Mouse (Mus musculus): ENCODE results near the gene Hpd. TPM values are rescaled to one million over a fixed set of nuclear protein-coding genes. Genes with fewer than 3 reads are reported as not detected.

Gene Hpd
- total and polyA plus RNA-seq, 3 experiments: 0.61 TPM; not detected in 2

GRCm38 (mm10) chr5:123137044-123137909 lies 45.2 kb downstream of the Hpd start:
- WGBS: 2% methylated on average over 20 of the region's 20 CpGs
- peaks cover 20% of the 10 kb centered on the region for H3K4me1 ChIP-seq (ENCODE audit: control insufficient read depth, insufficient read depth, low read length)
- H3K27me3 ChIP-seq (ENCODE audit: control insufficient read depth, insufficient read depth, low read length): no peaks in the 10 kb centered on the region

GRCm38 (mm10) chr5:123136361-123137043 lies 46.0 kb downstream of the Hpd start:
- Histone ChIP-seq H3K9ac (ENCODE audit: low read depth, low read length) (peak overlapping the region; percentile 76), H3K79me2 (replicated peaks; ENCODE audit: control insufficient read depth, insufficient read depth, low read length) (no peaks in the 10 kb centered on the region), H3K4me1 (ENCODE audit: control insufficient read depth, insufficient read depth, low read length) (peaks cover 20% of the 10 kb centered on the region), H3K27ac (peak overlapping the region; percentile 100), H3K27me3 (ENCODE audit: control insufficient read depth, insufficient read depth, low read length) (no peaks in the 10 kb centered on the region), H3K36me3 (ENCODE audit: control insufficient read depth, insufficient read depth, low read length) (peaks cover 15% of the 10 kb centered on the region), H3K4me3 (peak overlapping the region; percentile 61)
- intact Hi-C loops (cut with DNase I): no loop called here
- peak; percentile 94 to 97 for DNase-seq
- WGBS: 0% methylated on average over 13 of the region's 13 CpGs
- TF ChIP-seq CTCF (IDR thresholded peaks at IDR 0.05) (no peak), EP300 (IDR thresholded peaks at IDR 0.05; ENCODE audit: insufficient read depth, low read depth, low read length) (peak; percentile 68; the same call in 1 of the 2 replicates), POLR2A (IDR thresholded peaks at IDR 0.05; ENCODE audit: insufficient read depth, low read depth, low read length) (peak; percentile 90)

More at GRCm38 (mm10) chr5:123137044-123137909, 45.2 kb downstream of the Hpd start:
- H3K79me2 ChIP-seq (replicated peaks; ENCODE audit: control insufficient read depth, insufficient read depth, low read length): no peaks in the 10 kb centered on the region
- H3K4me3 ChIP-seq: peak overlapping the region; percentile 61
- peak overlapping the region; percentile 100 for H3K27ac ChIP-seq
- DNase-seq: peak; percentile 90 to 92
- peaks cover 15% of the 10 kb centered on the region for H3K36me3 ChIP-seq (ENCODE audit: control insufficient read depth, insufficient read depth, low read length)
- intact Hi-C loops (cut with DNase I): no loop called here
- peak; percentile 45; the same call in 1 of the 2 replicates for TF ChIP-seq EP300 (IDR thresholded peaks at IDR 0.05; ENCODE audit: insufficient read depth, low read depth, low read length)
- no peak for TF ChIP-seq CTCF (IDR thresholded peaks at IDR 0.05)
- TF ChIP-seq POLR2A (IDR thresholded peaks at IDR 0.05; ENCODE audit: insufficient read depth, low read depth, low read length): peak; percentile 54
- peak overlapping the region; percentile 76 for H3K9ac ChIP-seq (ENCODE audit: low read depth, low read length)

GRCm38 (mm10) chr5:123135471-123136360 lies 46.8 kb downstream of the Hpd start:
- intact Hi-C loops (cut with DNase I): no loop called here
- peak; percentile 93 to 96 for DNase-seq
- H3K4me3 ChIP-seq: peak overlapping the region; percentile 61
- H3K79me2 ChIP-seq (replicated peaks; ENCODE audit: control insufficient read depth, insufficient read depth, low read length): no peaks in the 10 kb centered on the region
- TF ChIP-seq EP300 (IDR thresholded peaks at IDR 0.05; ENCODE audit: insufficient read depth, low read depth, low read length): peak; percentile 76
- TF ChIP-seq CTCF (IDR thresholded peaks at IDR 0.05): peak; percentile 57
- peak; percentile 86 for TF ChIP-seq POLR2A (IDR thresholded peaks at IDR 0.05; ENCODE audit: insufficient read depth, low read depth, low read length)
- 2% methylated on average over 30 of the region's 30 CpGs for WGBS
- H3K36me3 ChIP-seq (ENCODE audit: control insufficient read depth, insufficient read depth, low read length): peaks cover 15% of the 10 kb centered on the region
- peaks cover 20% of the 10 kb centered on the region for H3K4me1 ChIP-seq (ENCODE audit: control insufficient read depth, insufficient read depth, low read length)
- peak overlapping the region; percentile 76 for H3K9ac ChIP-seq (ENCODE audit: low read depth, low read length)
- H3K27me3 ChIP-seq (ENCODE audit: control insufficient read depth, insufficient read depth, low read length): no peaks in the 10 kb centered on the region
- peak overlapping the region; percentile 100 for H3K27ac ChIP-seq

GRCm38 (mm10) chr5:123134875-123135382 lies 47.6 kb downstream of the Hpd start:
- Histone ChIP-seq H3K4me3 (peak overlapping the region; percentile 36), H3K27ac (peak overlapping the region; percentile 100), H3K4me1 (ENCODE audit: control insufficient read depth, insufficient read depth, low read length) (peaks cover 20% of the 10 kb centered on the region), H3K27me3 (ENCODE audit: control insufficient read depth, insufficient read depth, low read length) (no peaks in the 10 kb centered on the region), H3K9ac (ENCODE audit: low read depth, low read length) (peak overlapping the region; percentile 7), H3K79me2 (replicated peaks; ENCODE audit: control insufficient read depth, insufficient read depth, low read length) (no peaks in the 10 kb centered on the region), H3K36me3 (ENCODE audit: control insufficient read depth, insufficient read depth, low read length) (peaks cover 15% of the 10 kb centered on the region)
- intact Hi-C loops (cut with DNase I): loop anchor here (1.0 kb wide), 1 partner anchor 7 kb away; the partner anchor contains the start of gene Setd1b
- 17% methylated on average over 8 of the region's 8 CpGs for WGBS
- no peak for DNase-seq
- no peak for TF ChIP-seq CTCF (IDR thresholded peaks at IDR 0.05)
- no peak for TF ChIP-seq EP300 (IDR thresholded peaks at IDR 0.05; ENCODE audit: insufficient read depth, low read depth, low read length)
- no peak for TF ChIP-seq POLR2A (IDR thresholded peaks at IDR 0.05; ENCODE audit: insufficient read depth, low read depth, low read length)
